Mouse (Mus musculus) liver, embryonic 16.5 days (tissue): ENCODE data around the gene Morc3. TPM values are rescaled to one million over a fixed set of nuclear protein-coding genes. Genes with fewer than 3 reads are reported as not detected.

Source experiments
- ATAC-seq: fragments of 200-750 bp; cut with Nextera tagmentation; 2 replicates; pipeline ENCODE4 v1.8.0; 2017; ENCODE audit warnings: low read depth, mild to moderate bottlenecking, moderate number of reproducible peaks, moderate library complexity
- H3K27ac ChIP-seq: fragments of 300-500 bp; sonication (generic); 2 replicates; pipeline ENCODE4 v1.5.1; 2014; ENCODE audit warnings: mild to moderate bottlenecking, low read length
- H3K27me3 ChIP-seq: fragments of 300-500 bp; sonication (generic); 2 replicates; pipeline ENCODE4 v1.6.1; 2014; ENCODE audit warnings: low read depth, low read length, mixed read lengths; ENCODE audit not compliant: control insufficient read depth, insufficient read depth
- H3K36me3 ChIP-seq: fragments of 300-500 bp; sonication (generic); 2 replicates; pipeline ENCODE4 v1.6.1; 2014; ENCODE audit warnings: mild to moderate bottlenecking; ENCODE audit not compliant: control insufficient read depth, insufficient read depth
- H3K4me1 ChIP-seq: fragments of 300-500 bp; sonication (generic); 2 replicates; pipeline ENCODE4 v1.6.1; 2014; ENCODE audit warnings: low read depth, low read length, mixed read lengths; ENCODE audit not compliant: control insufficient read depth
- H3K4me2 ChIP-seq: fragments of 300-500 bp; sonication (generic); 2 replicates; pipeline ENCODE4 v1.6.1; 2014; ENCODE audit warnings: low read depth, low read length, mixed read lengths
- H3K4me3 ChIP-seq: fragments of 300-500 bp; sonication (generic); 2 replicates; pipeline ENCODE4 v1.5.1; 2014; ENCODE audit warnings: low read depth, mild to moderate bottlenecking, low read length
- H3K9ac ChIP-seq: fragments of 300-500 bp; sonication (generic); 2 replicates; pipeline ENCODE4 v1.6.1; 2014; ENCODE audit warnings: low read depth, low read length
- H3K9me3 ChIP-seq: fragments of 300-500 bp; sonication (generic); replicated peaks from 2 replicates; pipeline ENCODE4 v1.6.1; 2016; ENCODE audit warnings: low read length; ENCODE audit not compliant: control insufficient read depth
- WGBS: fragments of 180-500 bp; shearing (Covaris S2); extraction: QIAGEN DNeasy Blood & Tissue Kit; methylation state at CpG from one replicate; pipeline ENCODE4 v1.1.7; 2014; ENCODE audit not compliant: insufficient replicate concordance; 5-methylcytosine and 5-hydroxymethylcytosine counted together
- polyA plus RNA-seq: library from polyadenylated mRNA; unstranded; fragments of >200 nt; fragmentation: Nextera tagmentation; extraction: Ambion mirVana; gene quantifications from 2 replicates; pipeline ENCODE4 v1.2.1, GENCODE M21; 2015

Morc3 gene
- polyA plus RNA-seq, 1 experiment from 2014 or later = 15.7 TPM

DNA sequence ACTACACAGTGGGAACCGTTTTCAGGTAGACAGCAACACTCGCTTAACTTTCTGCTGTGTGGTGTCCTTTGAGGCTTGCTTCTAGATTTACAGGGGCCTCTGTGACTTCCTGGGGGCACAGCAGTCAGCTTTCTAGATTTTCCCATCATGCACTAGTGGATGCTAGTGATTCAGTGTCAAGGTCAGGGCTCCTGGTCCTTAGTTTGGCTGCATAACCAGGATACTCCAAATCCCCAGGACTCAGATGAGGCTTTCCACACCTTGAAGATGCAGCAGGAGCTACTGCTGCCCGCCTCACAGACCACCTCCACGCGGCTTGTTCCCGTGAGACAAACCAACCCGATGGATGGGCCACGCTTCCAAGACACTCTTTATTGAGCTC, 86.7 kb downstream of the Morc3 start:
- H3K27ac ChIP-seq = no peak overlapping the region
- H3K9me3 ChIP-seq = no peaks in the 10 kb centered on the region
- no peak overlapping the region for H3K4me3 ChIP-seq
- H3K4me1 ChIP-seq = peaks cover 4% of the 10 kb centered on the region
- H3K4me2 ChIP-seq = no peak overlapping the region
- ATAC-seq = no peak
- WGBS = 62% methylated on average over 8 of the region's 8 CpGs
- H3K27me3 ChIP-seq = no peaks in the 10 kb centered on the region
- no peaks in the 10 kb centered on the region for H3K36me3 ChIP-seq
- no peak overlapping the region for H3K9ac ChIP-seq

DNA sequence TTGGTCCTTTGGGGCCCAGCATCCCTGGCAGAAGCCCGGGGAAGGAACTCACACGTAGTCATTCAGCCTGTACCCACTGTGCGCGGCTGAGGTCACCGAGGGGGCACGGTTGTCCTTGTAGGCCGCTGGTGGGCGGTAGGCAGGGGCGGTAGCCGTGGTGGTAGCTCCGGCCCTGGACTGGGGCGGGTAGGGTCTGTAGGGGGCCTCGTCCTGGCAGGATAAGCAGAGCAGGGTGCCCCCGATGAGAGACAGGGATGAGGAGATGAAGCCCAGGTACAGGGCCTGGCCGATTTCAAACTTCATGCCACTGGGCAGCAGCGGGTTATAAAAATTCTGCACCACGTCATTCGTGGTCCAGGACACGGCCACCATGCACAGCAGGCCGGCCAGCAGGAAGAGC, 87.3 kb downstream of the Morc3 start:
- no peak overlapping the region for H3K4me3 ChIP-seq
- no peak overlapping the region for H3K9ac ChIP-seq
- 63% methylated on average over 20 of the region's 20 CpGs for WGBS
- H3K36me3 ChIP-seq = no peaks in the 10 kb centered on the region
- no peaks in the 10 kb centered on the region for H3K27me3 ChIP-seq
- peaks cover 4% of the 10 kb centered on the region for H3K4me1 ChIP-seq
- no peak overlapping the region for H3K4me2 ChIP-seq
- no peak for ATAC-seq
- no peak overlapping the region for H3K27ac ChIP-seq
- no peaks in the 10 kb centered on the region for H3K9me3 ChIP-seq

DNA sequence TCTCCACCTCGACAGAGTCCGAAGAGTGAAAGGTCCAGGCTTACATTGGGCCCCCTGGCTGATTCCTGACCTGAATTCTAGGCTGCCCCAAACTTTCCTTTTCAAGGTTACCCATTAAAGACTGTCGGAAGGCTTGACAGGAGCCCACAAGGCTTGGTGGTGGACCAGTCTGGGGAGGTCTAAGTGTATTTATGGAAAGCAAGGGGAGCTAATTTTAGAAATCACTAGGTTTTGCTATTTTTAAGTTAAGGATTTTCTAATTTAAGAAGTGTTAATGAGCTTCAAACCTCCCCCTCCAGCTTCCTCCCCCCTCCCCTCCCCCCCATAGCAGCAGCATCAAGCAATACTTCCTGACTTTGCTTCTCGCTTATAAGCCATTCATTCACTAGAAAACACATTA, 88.8 kb downstream of the Morc3 start:
- Histone ChIP-seq H3K4me3 (no peak overlapping the region), H3K36me3 (no peaks in the 10 kb centered on the region), H3K4me2 (no peak overlapping the region), H3K27ac (no peak overlapping the region), H3K4me1 (peaks cover 4% of the 10 kb centered on the region), H3K9me3 (no peaks in the 10 kb centered on the region), H3K9ac (no peak overlapping the region), H3K27me3 (no peaks in the 10 kb centered on the region)
- ATAC-seq = no peak
- 52% methylated on average over 4 of the region's 4 CpGs for WGBS

DNA sequence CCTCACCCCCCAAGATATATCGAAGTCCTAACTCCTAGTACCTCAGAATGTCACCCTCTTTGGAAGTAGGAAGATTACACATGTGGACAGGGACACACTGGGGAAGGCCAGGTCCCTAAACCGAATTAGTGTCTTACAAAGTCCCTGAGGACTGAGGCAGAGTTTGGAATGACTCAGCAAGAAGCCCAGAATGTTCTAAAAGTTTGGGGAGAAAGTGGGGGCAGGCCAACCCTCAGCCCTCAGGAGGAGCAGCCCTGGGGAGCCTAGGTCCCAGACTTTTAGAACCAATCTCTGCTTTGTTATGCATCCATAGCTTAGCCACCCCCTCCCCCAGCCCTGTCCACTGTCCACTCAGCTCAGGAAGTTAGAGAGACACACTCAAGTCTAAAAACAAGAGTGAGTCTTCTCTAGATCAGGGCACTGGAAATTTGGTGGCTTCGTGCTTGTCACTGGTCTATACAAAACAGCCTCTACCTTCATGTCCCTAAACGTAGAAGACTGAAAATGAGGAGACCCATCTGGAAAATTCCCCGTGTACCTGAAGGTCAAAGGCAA, 91.0 kb downstream of the Morc3 start:
- no peaks in the 10 kb centered on the region for H3K36me3 ChIP-seq
- no peaks in the 10 kb centered on the region for H3K9me3 ChIP-seq
- no peak overlapping the region for H3K4me2 ChIP-seq
- WGBS = 52% methylated on average over 5 of the region's 5 CpGs
- no peaks in the 10 kb centered on the region for H3K27me3 ChIP-seq
- H3K27ac ChIP-seq = no peak overlapping the region
- no peak overlapping the region for H3K9ac ChIP-seq
- no peak for ATAC-seq
- H3K4me3 ChIP-seq = no peak overlapping the region
- H3K4me1 ChIP-seq = peaks cover 4% of the 10 kb centered on the region

DNA sequence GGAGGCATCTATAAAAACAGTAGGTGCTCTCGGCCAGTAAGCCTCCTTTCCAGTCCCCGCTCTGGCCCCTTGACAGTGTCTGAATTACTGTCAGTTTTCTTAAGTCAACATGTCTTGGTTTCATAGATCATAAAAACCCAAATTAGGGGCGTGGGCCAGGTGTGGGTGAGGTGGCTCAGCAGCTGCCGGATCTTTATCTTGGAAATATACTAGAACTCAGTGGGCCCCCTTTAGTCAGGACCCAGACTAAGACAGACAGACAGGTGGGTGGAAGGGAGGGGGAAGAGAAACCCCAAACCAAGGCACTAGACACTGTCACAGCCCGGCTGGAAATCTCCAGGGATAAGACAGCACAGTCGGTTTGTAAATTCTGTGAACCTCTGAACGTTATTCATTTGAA, 91.9 kb downstream of the Morc3 start:
- Histone ChIP-seq H3K9me3 (no peaks in the 10 kb centered on the region), H3K4me3 (no peak overlapping the region), H3K4me2 (no peak overlapping the region), H3K9ac (no peak overlapping the region), H3K36me3 (no peaks in the 10 kb centered on the region), H3K4me1 (no peaks in the 10 kb centered on the region; the same call in 1 of the 2 replicates), H3K27me3 (no peaks in the 10 kb centered on the region), H3K27ac (no peak overlapping the region)
- WGBS = 63% methylated on average over 7 of the region's 7 CpGs
- ATAC-seq = no peak

Other genes with a start within 250 kb of the Morc3 start
- gene Setd4, start 228.1 kb upstream of the Morc3 start, polyA plus RNA-seq = 3.9 and 4.3 TPM in 2 replicates
- gene Cbr1, start 226.3 kb upstream of the Morc3 start, polyA plus RNA-seq = 22.8 and 25.9 TPM in 2 replicates
- gene Gm5678, start 204.0 kb upstream of the Morc3 start, polyA plus RNA-seq = not detected in 2 replicates
- gene Cbr3, start 148.9 kb upstream of the Morc3 start, polyA plus RNA-seq = 0.35 and 0.73 TPM in 2 replicates
- gene Dop1b, start 120.2 kb upstream of the Morc3 start, polyA plus RNA-seq = 17.2 and 21.6 TPM in 2 replicates
- 30.0 and 32.0 TPM in 2 replicates for gene Chaf1b, start 51.8 kb downstream of the Morc3 start, polyA plus RNA-seq
- gene Cldn14, start 176.7 kb downstream of the Morc3 start, polyA plus RNA-seq = 4.2 and 4.6 TPM in 2 replicates